Mouse (Mus musculus) T-helper 2 cell (primary cell): ENCODE results near the gene Agr2.

Experiments used
- in situ Hi-C: fragments of 300-600 bp; cut with MboI, MseI; formaldehyde crosslinking; loops from one replicate; pipeline ENCODE4 v1.15.1; 2025; ENCODE audit warnings: high pct_unique_total_duplicates

Agr2 gene

DNA sequence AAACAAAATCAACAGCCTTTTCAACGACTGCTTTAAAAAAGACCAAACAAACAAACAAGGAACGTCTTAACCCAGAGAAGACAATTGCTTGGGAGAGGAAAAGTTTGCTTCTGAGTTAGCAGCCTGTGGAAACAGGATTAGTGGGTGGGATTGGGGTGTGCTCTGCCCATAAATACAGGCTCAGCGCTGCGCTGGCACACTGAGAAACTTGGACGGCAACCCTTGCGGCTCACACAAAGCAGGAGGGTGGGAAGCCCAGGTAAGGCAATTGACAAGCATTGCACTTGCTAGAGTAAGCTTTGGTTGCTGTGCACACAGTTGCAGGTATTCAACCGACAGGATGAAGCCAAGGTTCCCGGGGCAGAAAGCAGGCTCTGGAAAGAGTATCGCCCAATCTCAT, at the start of gene Agr2:
Gene Agr2, plus strand, starts transcription at position 197 of the 400 bp plus-strand sequence.
- in situ Hi-C loops, result no loop called here

DNA sequence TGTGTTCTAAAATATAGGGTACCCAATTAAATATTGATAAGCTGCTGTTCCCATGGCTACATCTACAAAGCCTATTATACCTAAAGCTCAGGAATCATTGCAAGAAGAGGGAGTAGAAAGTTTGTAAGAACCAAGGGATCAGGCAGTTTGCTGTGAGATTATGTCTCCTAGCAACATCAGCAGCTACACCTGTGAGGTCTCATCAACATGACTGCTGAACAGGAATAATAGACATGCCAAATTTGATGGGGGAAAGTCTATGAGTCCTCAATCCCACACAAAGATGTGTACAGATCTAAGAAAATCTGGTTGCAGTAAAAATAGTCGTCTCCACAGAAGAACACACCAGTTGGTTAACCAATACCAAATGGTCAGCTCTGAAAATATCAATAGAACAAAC, 41.0 kb upstream of the Agr2 start:
- in situ Hi-C loops, result no loop called here

DNA sequence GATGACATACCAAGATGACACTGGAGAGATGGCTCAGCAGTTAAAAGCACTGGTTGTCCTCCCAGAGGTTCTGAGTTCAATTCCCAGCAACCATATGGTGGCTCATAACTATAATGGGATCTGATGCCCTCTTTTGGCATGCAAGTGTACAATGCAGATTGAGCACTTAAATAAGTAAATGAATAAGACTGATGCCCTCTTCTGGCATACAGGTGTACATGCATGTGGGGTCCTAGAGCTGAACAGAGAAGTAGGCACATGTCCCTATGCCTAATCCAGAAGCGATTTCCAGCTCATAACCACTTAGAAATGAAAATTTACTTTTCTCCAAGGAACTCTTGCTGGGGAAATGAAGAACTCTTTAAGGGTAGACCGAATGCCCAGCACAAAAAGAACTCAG, 35.5 kb upstream of the Agr2 start:
- in situ Hi-C loops, result loop anchor here (5.0 kb wide), 1 partner anchor 65 kb away; no protein-coding TSS in a partner anchor

DNA sequence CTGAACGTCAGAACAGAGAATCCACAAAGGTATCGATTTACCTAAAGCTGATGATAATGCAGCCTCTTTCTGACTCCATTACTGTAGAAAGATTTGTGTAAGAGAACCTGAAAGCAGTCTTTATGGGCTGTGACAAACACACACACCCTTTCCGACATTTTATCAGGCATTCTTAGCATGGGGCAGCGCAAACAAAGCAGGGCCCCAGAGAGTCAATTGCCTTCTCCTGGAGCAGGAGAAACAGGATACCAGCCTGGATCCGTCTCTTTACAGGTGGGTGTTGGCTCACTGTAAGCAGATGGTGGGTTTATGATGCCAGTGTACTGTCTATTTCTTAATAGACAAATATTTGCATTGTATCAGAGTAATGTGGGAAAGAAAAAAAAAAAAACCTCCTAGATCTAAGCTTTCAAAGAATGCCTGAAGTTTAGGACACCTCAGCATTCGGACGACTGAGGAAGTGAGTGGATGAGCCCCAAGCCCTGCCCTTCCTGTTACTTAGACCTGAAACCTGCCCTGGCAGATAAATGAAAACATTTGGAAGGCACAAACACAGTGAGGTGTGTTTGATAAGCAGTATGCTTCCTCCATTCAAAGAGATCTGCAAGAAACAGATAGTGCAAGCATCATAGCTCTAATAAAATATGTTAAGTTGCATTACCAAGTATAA, 26.5 kb upstream of the Agr2 start:
- in situ Hi-C loops, result no loop called here

DNA sequence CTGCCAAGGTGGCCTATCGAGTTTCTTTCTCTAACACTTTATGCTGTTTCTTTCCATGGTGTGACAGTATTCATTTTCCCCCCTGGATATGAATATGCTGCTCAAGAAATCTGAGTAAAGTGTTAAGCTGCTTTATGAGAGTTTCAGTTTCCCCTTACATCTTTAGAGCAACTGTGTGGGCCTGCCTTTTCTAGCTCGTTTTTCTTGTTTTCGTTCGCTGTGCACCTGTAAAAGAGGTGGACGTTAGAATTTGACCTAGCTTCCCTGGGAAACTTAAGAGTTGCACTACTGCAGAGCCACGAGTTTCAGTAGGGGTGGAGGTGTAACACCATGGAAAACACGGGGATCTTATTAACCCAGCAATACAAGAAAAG, 26.0 kb upstream of the Agr2 start:
- in situ Hi-C loops, result no loop called here

DNA sequence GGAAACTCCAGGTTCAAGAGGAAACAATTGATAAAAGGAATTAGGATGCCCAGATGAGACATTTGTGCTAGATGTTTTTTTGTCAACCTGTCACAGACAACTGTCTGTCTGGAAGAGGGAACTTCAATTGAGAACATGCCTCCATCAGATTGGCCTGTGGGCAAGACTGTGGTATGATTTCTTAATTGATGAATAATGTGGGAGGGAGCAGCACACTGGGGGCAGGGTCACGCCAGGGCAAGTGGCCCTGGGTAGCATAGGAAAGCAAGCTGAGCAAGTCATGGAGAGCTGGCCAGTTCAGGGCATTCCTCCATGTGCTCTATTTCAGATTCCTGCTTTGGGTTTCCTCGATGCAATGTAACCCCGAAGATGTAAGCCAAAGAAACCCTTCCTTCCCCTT, 16.8 kb upstream of the Agr2 start:
- in situ Hi-C loops, result no loop called here

DNA sequence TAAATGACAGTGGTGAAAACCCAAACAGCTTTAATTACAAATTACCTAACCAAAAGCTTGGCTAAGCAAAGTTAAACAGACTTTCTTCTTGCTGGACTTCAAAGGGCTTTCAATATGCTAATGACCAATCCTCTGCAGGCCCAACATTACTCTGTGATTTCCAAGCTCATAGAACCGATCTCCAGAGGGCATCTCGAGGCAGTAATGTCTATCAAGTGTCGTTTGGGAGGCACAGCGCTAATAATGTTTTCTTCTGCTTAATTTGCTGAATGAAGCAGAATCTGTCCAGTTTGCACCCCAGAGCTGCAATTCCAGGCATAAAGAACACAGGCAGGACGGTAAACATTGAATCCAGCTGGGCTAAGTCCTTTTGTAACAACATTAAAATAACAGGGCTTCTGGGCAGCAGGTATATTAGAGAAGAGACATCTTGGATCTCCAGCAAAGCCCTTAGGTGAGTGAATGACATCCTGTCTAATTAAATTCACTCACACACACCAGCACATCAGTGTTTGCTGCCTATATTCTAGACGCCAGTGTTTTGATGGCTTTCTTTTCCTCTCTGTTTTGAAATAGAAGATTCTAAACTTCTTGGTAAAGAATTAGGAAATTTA, 15.0 kb upstream of the Agr2 start:
- in situ Hi-C loops, result no loop called here

DNA sequence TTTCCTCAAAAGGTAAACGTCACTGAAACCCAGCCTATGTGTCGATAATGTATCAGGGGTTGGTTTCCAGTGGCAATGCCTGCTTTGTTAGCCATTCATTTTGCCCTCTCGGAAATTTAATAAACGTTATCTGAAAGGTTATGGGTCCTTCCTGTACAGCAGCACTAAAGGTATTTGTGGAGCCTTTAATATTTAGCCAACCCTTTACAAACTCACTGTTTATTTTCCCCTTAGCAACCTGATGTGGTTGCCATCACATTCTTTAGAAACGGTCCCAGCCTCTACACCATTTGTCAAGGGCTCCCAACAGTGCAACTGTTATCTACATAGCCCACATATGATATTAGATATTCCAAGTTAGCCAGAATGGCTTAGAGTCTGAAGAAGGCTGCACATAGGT, 13.1 kb upstream of the Agr2 start:
- in situ Hi-C loops, result no loop called here

DNA sequence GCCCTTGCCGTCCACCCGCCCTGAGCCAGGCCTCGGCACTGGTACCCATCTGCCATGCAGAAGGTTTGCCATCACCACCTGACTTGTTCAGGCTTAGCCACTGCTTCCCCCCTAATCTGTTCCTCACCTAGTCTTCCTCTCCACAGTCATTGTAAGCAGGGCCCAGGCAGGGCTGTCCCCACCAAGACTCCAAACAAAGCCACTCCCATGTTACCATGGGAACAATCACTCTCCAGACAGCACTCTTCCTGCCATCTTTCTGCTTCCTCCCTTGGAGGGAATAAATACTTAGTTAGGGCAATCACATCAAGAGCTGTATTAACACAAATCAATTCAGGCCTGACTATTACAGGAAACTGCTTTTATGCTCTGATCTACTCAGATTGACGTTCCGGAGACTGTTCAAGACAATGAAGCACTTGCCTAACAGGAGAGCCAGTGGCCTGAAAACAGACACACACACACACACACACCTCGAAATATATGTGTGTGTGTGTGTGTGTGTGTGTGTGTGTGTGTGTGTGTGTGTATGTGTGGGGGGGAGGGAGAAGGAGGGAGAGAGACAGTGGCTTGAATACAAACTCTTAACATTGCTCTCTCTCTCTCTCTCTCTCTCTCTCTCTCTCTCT, 10.9 kb upstream of the Agr2 start:
- in situ Hi-C loops, result no loop called here

DNA sequence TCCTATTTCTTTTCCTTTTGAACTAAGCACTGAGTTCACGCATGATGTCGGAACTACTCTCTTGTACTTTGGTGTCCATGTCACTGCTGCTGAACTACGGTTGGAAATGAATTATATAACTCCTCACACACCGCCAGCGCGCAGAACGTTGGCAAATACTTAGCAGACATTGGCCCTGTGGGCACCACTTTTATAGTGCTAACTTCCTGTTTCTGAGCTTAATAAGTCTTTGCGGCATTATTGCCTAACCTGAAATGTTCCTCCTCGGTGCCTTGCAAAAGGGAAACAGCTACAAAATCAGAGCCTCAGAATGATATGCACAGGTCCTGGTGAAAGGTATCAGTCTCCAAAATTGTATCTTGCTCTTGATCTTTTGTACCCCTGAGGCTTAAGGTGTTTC, 9.2 kb upstream of the Agr2 start:
- in situ Hi-C loops, result no loop called here

DNA sequence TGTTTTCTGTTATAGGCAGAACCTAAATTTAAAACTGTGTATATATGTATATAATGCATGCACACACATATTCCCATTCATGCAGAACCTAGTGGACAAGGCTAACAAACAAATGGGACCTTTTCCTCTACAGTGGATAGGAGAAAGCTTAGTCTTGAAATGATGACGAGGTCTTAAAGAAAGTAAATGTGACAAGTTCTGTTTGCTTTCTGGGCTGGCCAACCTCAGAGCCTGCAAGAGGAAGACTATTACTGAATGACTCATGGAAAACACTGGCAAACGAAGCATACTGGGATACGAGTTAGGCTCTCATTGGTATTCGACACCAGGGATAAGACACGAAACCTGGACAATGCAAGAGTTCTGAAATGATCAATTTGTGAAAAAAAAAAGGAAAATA, 8.0 kb upstream of the Agr2 start:
- in situ Hi-C loops, result loop anchor here (5.0 kb wide), 1 partner anchor 93 kb away; no protein-coding TSS in a partner anchor

DNA sequence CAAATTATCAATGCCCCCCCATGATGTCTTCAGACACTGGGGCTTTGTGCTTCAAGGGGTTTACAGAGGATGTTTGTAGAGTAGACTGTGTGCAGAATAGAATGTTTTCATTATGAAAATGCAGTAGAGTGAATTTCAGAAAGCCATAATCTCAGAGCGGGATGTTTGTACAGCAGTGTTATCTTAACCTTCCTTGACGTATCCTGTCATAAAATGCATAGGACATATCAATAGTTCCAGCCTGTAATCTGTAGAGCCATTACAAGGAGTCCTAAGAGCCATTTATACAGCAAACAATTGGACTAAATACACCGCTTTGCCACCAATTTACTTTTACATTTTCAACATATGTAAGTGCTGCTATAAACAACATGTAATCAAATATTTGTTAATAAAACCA, 876 bp downstream of the Agr2 start:
- in situ Hi-C loops, result no loop called here

DNA sequence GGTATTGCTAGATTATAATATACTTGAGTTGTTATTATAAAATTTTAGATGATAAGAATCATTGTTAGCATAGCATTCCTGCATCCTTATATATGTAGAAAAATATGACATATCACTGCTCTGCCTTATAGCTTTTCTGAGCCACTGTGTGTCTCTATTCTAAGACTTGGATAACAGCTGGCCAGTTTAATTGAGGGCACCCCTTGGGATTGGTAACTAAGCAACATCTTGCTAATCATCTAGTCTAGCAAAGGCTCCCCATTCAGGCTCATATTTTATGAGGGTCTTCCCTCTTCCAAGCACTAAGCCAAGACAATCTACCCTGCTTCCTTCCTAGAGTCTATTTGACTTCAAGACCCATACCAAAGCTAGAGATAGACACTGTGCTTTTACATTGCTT, 1.4 kb downstream of the Agr2 start:
- in situ Hi-C loops, result no loop called here

DNA sequence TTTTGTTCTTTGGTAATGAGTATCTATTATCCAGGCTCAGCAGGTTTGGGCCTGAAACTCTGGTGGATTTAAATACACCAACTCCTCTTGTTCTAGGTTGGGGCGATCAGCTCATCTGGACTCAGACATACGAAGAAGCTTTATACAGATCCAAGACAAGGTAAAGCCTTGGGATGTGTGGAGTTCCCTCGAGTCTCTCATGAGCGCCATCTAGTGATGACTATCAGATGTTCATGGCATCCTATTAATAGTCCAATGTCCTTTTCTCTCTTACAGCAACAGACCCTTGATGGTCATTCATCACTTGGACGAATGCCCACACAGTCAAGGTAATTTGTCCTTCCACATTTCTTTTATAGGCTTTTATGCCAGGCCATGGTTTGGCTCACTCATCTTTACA, 3.1 kb downstream of the Agr2 start:
- in situ Hi-C loops, result no loop called here

DNA sequence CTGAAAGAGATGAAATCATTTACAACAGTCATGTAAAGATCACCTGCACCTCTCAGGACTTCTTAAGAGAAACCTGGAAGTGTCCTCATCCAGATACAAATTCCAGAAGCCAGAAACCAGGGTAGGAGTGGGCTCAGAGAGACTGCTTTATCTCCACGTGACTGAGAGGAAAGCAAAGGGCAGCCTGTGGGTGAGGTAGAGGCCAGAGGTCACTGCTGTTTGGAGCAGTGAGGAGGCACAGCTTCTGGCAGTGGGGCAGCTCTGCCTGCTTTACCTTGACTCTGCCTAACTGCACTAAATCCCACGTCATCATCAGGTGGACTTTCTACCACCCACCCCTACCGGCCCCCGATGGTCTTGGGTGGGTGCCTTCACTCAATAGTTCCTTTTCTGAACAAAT, 12.0 kb downstream of the Agr2 start:
- in situ Hi-C loops, result no loop called here

DNA sequence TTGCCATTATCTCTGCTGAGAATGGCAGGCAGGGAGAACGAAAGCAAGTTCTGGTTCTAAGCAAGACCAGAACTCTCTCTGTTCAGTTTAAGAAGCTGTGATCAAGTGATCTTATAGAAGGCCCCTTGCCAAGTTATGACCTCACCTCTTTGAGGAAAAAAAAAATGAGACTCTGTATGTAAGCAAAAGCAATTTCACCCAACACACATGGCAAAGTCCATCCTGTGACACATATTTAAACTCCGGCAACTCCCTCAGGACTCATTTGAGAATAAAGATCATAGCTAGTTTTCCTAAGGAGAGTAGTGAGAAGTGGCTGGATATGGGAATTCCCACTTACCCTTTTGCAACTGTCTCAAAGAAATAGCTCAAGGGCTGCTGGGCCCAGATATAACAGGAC, 14.9 kb downstream of the Agr2 start:
- in situ Hi-C loops, result no loop called here

DNA sequence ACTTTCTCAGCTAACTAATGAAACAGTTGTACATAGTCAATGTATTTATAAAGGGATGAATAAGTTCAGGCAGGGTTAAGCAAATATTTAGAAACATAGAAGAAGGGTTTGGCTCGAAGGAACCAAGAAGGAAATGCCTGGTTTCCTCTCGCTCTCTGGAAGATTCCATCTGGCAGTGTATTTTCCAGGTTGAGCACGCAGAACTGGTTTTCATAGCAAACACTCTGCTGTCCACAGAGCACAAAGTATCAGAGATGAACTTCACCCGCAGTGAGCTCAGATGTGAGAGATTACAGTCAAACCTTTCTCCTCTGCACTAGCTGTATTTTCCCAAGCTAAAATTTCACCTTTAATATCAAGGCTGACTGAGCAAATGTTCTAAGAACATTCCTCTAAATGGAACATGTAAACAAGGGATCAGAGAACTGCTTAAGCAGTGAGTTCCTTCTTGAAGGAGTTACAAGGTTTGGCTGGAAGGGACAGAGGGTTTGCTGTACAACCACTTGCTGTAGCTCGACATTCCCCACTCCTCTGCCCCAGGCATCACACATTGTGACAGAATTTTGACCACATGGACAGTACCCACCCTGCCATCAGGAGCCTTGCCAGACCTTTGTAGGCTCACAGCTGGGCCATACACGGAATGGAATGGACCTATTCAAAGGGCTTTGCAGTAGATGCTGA, 15.8 kb downstream of the Agr2 start:
- in situ Hi-C loops, result no loop called here

DNA sequence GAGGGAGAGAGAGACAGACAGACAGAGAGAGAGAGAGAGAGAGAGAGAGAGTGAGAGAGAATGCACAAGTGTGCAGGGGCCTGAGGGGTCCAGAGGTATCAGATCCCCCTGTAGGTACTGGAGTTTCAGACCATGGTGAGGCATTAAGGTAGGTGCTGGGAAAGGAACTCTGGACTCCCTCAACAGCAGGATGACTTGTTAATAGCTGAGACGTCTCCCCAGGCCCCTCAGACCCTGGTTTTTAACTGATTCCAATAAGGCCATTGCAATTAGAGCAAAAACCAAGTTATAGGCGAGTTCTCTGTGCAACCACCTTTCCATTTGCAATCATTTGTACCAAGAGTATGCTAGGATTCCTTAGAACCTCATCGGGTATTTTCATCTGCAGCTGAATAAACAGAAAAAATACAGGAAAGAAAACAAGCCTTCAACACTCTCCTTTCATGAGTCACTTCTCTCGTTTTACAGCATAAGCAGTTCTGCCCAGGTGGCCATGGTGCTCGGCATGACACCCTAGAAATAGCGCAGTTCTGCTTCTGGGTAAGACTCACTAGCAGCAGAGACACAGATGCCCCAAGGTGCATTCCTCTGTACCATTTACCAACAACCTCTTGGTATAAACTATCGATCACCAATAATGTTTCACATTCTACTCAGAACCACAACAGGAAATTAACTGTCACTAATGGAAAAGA, 20.7 kb downstream of the Agr2 start:
- in situ Hi-C loops, result loop anchor here (10.0 kb wide), 1 partner anchor 1649 kb away; no protein-coding TSS in a partner anchor

DNA sequence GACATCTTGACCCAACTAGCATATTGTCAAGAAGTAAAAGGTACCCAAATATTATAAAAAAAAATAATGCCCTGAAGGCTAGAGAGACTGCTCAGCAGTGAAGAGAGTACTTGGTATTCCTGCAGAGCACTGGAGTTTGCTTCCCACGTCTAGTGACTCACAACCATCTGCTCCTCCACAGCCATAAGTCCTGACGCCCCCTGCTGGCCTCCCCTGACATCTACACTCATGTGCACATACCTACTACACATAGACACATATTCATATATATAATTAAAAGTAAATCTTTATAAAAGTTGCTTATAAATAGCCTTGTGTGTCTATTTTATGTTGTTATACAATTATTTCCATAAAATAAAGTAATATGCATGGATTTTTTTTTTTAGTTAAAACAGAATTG, 25.1 kb downstream of the Agr2 start:
- in situ Hi-C loops, result loop anchor here (10.0 kb wide), 1 partner anchor 1653 kb away; no protein-coding TSS in a partner anchor

DNA sequence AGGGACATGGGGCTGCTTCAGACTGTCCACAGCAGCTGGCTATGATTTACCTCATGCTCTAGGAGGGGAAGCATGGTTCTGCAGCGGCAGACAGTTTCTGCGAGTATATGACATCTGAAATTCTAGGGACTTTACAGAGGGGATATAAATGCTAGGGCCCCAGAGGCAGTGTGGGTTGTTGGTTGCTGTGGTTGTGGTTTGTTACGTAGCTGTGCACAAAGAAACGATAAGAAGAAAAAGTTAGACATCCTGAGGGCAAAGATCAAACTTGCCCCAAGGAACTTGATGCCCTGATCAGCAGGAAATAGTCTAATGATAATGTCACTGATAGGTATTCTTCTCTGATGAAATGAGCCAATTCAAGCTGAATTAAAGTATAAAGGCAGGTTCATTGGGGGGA, 26.9 kb downstream of the Agr2 start:
- in situ Hi-C loops, result loop anchor here (10.0 kb wide), 1 partner anchor 1655 kb away; no protein-coding TSS in a partner anchor

DNA sequence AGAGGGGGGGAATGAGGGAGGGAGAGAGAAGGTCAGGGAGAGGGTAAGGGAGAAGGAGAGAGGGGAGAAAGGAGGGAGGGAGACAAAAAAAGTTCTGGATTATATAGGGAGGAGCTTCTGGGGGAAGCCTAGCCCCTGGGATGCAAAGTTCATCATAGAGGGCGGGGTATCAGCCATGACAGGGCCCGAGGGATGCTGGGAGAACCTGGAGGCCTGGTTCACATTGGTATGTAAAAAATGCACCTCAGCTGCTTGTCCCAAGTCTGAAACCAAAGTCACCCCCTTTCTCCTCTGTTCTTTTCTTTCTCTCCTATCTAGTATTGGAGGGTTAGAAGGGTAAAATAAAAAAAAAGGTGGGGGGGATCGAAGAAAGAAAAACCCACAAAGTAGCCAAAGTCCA, 27.4 kb downstream of the Agr2 start:
- in situ Hi-C loops, result no loop called here

DNA sequence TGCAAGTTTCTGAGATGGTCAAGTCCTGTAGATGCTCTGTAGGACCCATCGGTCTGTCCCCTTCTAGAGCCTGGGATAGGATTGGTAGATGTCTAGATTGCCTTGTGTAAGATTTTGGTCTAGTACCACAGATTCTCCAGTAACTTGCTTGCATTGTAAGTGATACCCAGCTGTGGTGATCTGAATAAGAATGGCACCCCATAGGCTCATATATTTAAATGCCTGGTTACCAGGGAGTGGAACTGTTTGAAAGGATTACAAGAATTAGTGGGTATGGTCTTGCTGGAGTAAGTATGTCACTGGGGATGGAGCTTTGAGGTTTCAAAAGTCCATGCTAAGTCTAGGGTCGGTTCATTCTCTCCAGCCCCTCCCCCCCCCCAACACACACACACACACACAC, 28.0 kb downstream of the Agr2 start:
- in situ Hi-C loops, result no loop called here
